Mouse (Mus musculus) gastrocnemius, adult 2 months (tissue): ENCODE measurements around the gene Irf2. TPM values are rescaled to one million over a fixed set of nuclear protein-coding genes. Genes with fewer than 3 reads are reported as not detected.
A peak's percentile ranks its signal among the peaks of the same experiment; 100 is the strongest.

Source experiments
- DNase-seq: peaks from one replicate; pipeline ENCODE4 v3.0.0; 2022
- H3K27ac ChIP-seq: fragments of 200-600 bp; 2 replicates; pipeline ENCODE4 v1.8.1; 2022; ENCODE audit warnings: mild to moderate bottlenecking
- H3K4me3 ChIP-seq: fragments of 200-600 bp; 2 replicates; pipeline ENCODE4 v1.8.1; 2022; ENCODE audit warnings: mild to moderate bottlenecking, moderate library complexity
- CTCF ChIP-seq: fragments of 200-600 bp; IDR thresholded peaks from 2 replicates; pipeline ENCODE4 v1.8.1; 2022; ENCODE audit warnings: antibody characterized with exemption, mild to moderate bottlenecking, moderate library complexity
- intact Hi-C: fragments of 180-260 bp; cut with DNase I; formaldehyde crosslinking; loops from one replicate; pipeline ENCODE4 v1.15.1; 2025
- total RNA-seq, 2 experiments: library from RNA; stranded (reverse); gene quantifications; 2 replicates each; pipeline ENCODE4 v1.2.3; 2021

The Irf2 gene
- total RNA-seq, 2 experiments from 2014 or later = 40.0 to 41.8 TPM

GRCm38 (mm10) chr8:46750566-46750965 is 11.0 kb downstream of the Irf2 start:
- intact Hi-C loops = no loop called here
- TF ChIP-seq CTCF = no peak
- peak overlapping the region; percentile 81 for H3K27ac ChIP-seq
- H3K4me3 ChIP-seq = peak overlapping the region; percentile 36
- no peak for DNase-seq

GRCm38 (mm10) chr8:46751151-46751550 is 11.6 kb downstream of the Irf2 start:
- no peak for DNase-seq
- no peak for TF ChIP-seq CTCF
- intact Hi-C loops = no loop called here
- Histone ChIP-seq H3K27ac (peak overlapping the region; percentile 81), H3K4me3 (peak overlapping the region; percentile 36)

- H3K27ac ChIP-seq = peak overlapping the region; percentile 81
- intact Hi-C loops = no loop called here
- TF ChIP-seq CTCF = no peak
- H3K4me3 ChIP-seq = no peak overlapping the region
- DNase-seq = no peak
These were observed 13.5 kb downstream of the Irf2 start for GRCm38 (mm10) chr8:46752986-46753385.

- no peak for TF ChIP-seq CTCF
- intact Hi-C loops = no loop called here
These were observed 14.8 kb downstream of the Irf2 start for GRCm38 (mm10) chr8:46754355-46754754.

GRCm38 (mm10) chr8:46755731-46756333 is 16.3 kb downstream of the Irf2 start:
- intact Hi-C loops = loop anchor here (5.0 kb wide), 1 partner anchor 41 kb away; no protein-coding TSS in a partner anchor
- DNase-seq = no peak
- Histone ChIP-seq H3K27ac (peak overlapping the region; percentile 81; the same call in 1 of the 2 replicates), H3K4me3 (no peak overlapping the region)
- TF ChIP-seq CTCF = no peak

More at GRCm38 (mm10) chr8:46754355-46754754, 14.8 kb downstream of the Irf2 start:
- Histone ChIP-seq H3K4me3 (no peak overlapping the region), H3K27ac (peak overlapping the region; percentile 81)
- DNase-seq = peak; percentile 58

- no peak for DNase-seq
- intact Hi-C loops = loop anchor here (5.0 kb wide), 1 partner anchor 40 kb away; no protein-coding TSS in a partner anchor
- TF ChIP-seq CTCF = no peak
- Histone ChIP-seq H3K27ac (peak overlapping the region; percentile 35; the same call in 1 of the 2 replicates), H3K4me3 (no peak overlapping the region)
These were observed 18.1 kb downstream of the Irf2 start for GRCm38 (mm10) chr8:46757613-46758012.

GRCm38 (mm10) chr8:46758131-46758530 is 18.6 kb downstream of the Irf2 start:
- no peak overlapping the region for H3K4me3 ChIP-seq
- intact Hi-C loops = loop anchor here (5.0 kb wide), 1 partner anchor 39 kb away; no protein-coding TSS in a partner anchor
- peak overlapping the region; percentile 35; the same call in 1 of the 2 replicates for H3K27ac ChIP-seq
- TF ChIP-seq CTCF = no peak
- DNase-seq = no peak

- no peak for TF ChIP-seq CTCF
- intact Hi-C loops = loop anchor here (5.0 kb wide), 1 partner anchor 39 kb away; no protein-coding TSS in a partner anchor
- H3K4me3 ChIP-seq = no peak overlapping the region
- DNase-seq = no peak
- no peak overlapping the region for H3K27ac ChIP-seq
These were observed 19.1 kb downstream of the Irf2 start for GRCm38 (mm10) chr8:46758676-46759075.

- no peak for TF ChIP-seq CTCF
- DNase-seq = no peak
- no peak overlapping the region; the same call in 1 of the 2 replicates for H3K27ac ChIP-seq
- H3K4me3 ChIP-seq = no peak overlapping the region
- intact Hi-C loops = loop anchor here (5.0 kb wide), 1 partner anchor 38 kb away; no protein-coding TSS in a partner anchor
These were observed 20.0 kb downstream of the Irf2 start for GRCm38 (mm10) chr8:46759562-46759961.

GRCm38 (mm10) chr8:46760701-46761100 is 21.2 kb downstream of the Irf2 start:
- Histone ChIP-seq H3K4me3 (no peak overlapping the region), H3K27ac (no peak overlapping the region)
- intact Hi-C loops = no loop called here
- no peak for TF ChIP-seq CTCF
- no peak for DNase-seq

GRCm38 (mm10) chr8:46761454-46761853 is 21.9 kb downstream of the Irf2 start:
- TF ChIP-seq CTCF = no peak
- Histone ChIP-seq H3K4me3 (no peak overlapping the region), H3K27ac (peak overlapping the region; percentile 55; the same call in 1 of the 2 replicates)
- no peak for DNase-seq
- intact Hi-C loops = no loop called here

- intact Hi-C loops = no loop called here
- DNase-seq = no peak
- H3K4me3 ChIP-seq = no peak overlapping the region
- no peak for TF ChIP-seq CTCF
- H3K27ac ChIP-seq = peak overlapping the region; percentile 38
These were observed 30.1 kb downstream of the Irf2 start for GRCm38 (mm10) chr8:46769408-46770180.

GRCm38 (mm10) chr8:46770905-46771516 is 31.5 kb downstream of the Irf2 start:
- DNase-seq = no peak
- no peak overlapping the region for H3K27ac ChIP-seq
- intact Hi-C loops = no loop called here
- H3K4me3 ChIP-seq = no peak overlapping the region
- TF ChIP-seq CTCF = no peak
